Mouse (Mus musculus): Measurements from ENCODE around the gene Vamp5. TPM values are rescaled to one million over a fixed set of nuclear protein-coding genes. Genes with fewer than 3 reads are reported as not detected.

Vamp5 gene
- total RNA-seq, 2 experiments from 2014 or later = 4.2 to 7.1 TPM

DNA sequence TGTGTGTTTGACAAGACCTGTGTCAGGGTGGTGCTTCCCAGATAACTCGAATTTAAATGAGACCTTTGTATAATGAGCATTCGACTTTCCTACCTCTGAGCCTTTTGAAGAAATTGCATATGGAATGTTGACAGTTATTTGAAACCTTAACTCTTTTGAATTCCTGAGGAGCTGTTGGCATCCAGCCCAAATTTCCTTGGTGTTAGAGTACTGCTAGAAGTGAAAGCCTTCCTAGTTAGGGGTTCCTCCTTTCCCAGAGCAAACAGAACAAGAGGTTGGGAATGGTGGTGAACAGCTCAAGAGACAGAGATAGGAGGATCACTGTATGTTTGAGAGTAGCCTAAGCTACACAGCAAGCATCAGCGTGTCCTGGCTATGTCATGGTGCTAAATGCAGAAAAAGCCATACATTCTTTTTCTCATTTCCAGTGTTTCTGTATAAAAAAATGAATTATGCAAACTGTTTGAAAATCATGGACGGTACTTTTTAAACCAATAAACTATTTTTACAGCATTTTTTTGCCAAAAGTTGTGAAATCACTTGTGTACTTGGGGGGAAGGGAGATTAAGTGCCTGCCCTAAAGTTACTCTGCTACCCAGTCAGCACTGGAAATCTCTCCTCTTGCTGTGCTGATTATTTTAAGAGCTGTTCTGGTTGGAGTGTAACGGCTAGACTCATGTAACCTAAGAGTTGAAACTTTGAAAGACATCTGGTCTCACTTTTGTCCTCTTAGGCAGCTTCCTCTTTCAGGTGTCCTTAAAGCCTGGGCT is 27.4 kb downstream of the Vamp5 start:
- intact Hi-C loops (cut with DNase I) = no loop called here
- DNase-seq (ENCODE audit: low spot score in 2 of 2) = no peak

DNA sequence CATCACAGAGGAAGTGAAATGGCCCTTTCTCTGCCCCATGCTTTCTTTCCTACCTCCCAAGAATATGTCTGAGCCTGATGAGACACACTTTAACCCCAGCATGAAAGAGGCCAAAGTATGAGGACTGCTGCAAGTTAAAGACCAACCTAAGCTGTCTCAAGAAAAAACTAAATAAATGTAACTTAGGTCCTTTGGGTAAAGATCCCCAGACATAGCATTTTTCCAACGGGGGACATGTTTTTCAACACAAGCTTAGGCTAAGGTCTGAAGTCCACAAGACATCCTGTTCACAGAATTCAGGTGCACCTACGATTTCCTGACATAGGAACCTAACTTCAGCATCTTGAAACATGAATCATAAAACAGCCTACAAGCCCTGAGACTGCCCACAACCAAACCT is 30.1 kb downstream of the Vamp5 start:
- intact Hi-C loops (cut with DNase I) = no loop called here
- DNase-seq (ENCODE audit: low spot score in 2 of 2) = no peak

DNA sequence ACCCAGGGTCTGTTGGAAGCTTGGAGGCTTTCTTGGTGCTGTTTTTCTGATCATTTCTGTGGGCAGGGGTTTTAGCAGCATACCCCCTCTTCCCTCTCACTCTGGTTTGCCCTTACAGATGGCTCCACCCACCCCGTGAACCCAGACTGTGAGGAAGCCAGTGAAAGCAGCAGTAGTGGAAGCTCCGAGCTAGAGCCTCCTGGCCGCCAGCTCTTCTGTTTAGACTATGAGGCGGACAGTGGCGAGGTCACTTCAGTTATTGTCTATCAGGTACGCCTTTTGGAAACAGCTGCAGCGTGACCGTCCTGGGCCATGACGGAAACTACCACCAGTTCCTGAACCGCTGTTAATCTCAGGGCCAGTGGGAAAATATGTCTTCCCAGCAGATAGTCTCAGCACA is 31.9 kb downstream of the Vamp5 start:
- intact Hi-C loops (cut with DNase I) = loop anchor here (10.0 kb wide), 1 partner anchor 444 kb away; the partner anchor contains the start of genes Polr1a and Ptcd3
- DNase-seq (ENCODE audit: low spot score in 2 of 2) = no peak

DNA sequence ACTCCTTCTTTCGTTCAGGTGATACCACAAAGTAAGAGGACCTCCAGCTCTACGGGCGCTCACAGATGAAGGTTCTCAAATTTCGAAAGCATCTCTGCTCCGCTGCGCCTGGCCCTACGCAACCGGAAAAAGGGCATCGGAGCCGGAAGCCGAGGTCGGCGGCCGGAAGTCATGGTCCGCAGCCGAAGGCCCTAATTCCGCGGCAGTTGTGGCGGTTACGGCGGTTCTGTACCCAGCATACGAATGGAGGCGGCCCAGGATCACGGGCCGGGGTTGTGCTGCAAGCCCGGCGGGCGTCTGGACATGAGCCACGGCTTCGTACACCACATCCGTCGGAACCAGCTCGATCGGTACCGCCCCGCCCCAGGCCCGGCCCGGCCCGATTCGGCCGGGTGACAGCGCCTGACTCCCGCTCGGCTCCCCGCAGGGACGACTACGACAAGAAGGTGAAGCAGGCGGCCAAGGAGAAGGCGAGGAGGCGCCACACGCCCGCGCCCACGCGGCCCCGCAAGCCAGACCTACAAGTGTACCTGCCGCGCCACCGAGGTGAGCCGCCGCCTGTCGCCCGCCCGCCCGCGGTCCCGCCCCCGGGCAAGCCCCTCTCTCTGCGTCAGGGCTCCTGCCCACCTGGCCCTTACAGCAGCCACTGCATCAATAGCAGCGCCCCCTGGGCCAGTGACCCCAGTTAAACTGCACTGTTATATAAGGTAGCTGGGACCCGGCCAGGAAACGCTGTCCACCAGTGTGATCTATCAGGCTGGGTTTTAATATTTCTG is 32.9 kb downstream of the Vamp5 start, which contains the start of gene 0610030E20Rik:
Gene 0610030E20Rik (plus strand): TSS at position 152 of the 776 bp plus-strand sequence.
- DNase-seq (ENCODE audit: low spot score in 2 of 2) = peak in 1 of 2 experiments; percentile 72
- intact Hi-C loops (cut with DNase I) = loop anchor here (10.0 kb wide), 1 partner anchor 443 kb away; the partner anchor contains the start of genes Polr1a and Ptcd3

DNA sequence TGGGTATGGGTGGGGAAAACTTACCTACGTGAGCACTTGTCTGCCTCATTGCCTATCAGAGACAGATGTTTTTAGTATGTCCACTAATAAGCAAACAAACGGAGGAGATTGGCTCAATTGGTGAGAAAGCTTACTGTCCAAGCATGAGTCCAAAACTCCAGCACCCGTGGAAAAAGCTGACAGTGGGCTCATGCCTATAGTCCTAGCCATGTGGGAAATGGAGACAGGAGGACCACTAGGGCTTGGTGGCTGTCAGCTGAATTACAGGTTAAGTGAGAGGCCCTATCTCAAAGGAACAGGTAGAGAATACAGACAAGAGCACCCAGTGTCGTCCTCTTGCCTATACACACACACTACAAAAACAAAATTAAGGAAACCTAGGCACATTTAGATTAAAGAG is 34.0 kb downstream of the Vamp5 start:
- no peak for DNase-seq (ENCODE audit: low spot score in 2 of 2)
- intact Hi-C loops (cut with DNase I) = loop anchor here (10.0 kb wide), 1 partner anchor 441 kb away; the partner anchor contains the start of genes Polr1a and Ptcd3

DNA sequence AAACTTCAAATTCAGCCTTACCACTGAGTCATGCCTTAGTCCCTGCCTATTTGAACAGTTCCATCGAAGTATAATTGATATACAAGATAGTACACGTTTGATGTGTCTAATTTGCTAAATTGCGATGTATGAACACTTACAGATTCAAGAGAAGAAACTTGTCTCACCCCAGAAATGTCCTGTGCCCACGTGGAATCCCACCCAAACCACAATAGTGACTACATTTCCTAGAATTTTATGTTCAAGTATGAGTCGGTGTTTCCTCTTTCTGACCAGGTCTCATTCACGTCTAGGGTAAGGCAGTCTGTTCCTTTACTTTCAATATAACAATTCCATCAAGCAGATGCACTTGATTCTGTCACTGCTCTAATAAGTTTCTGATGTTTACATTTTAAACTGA is 34.6 kb downstream of the Vamp5 start:
- no peak for DNase-seq (ENCODE audit: low spot score in 2 of 2)
- intact Hi-C loops (cut with DNase I) = loop anchor here (10.0 kb wide), 1 partner anchor 441 kb away; the partner anchor contains the start of genes Polr1a and Ptcd3

DNA sequence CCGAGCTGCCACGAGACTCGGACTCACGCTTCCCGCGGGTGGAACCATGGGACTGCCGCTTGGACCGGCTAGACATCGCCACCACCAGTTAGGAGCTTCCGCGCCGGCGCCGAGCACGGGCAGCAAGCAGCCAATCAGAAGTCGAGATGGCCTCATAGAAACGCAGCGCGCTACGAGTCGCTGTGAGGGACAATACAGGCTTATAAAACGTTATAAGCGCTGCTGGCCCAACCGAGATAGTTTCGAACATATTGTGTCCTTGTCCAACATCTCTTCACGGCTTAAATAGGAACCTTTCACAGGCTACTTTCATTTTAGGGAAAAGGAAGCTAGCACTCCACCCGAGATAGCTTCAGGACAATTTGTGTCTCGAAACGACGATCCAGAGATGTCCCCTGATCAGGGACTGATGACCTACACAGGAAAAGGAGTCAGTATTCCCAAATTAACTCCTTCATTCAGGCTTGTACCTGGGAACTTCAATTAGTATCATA is 35.1 kb downstream of the Vamp5 start, which contains the start of gene Usp39:
Gene Usp39 (minus strand): TSS at position 111 of the 494 bp plus-strand sequence.
- peak; percentile 96 to 98 for DNase-seq (ENCODE audit: low spot score in 2 of 2)
- intact Hi-C loops (cut with DNase I) = loop anchor here (10.0 kb wide), 1 partner anchor 440 kb away; the partner anchor contains the start of genes Polr1a and Ptcd3

DNA sequence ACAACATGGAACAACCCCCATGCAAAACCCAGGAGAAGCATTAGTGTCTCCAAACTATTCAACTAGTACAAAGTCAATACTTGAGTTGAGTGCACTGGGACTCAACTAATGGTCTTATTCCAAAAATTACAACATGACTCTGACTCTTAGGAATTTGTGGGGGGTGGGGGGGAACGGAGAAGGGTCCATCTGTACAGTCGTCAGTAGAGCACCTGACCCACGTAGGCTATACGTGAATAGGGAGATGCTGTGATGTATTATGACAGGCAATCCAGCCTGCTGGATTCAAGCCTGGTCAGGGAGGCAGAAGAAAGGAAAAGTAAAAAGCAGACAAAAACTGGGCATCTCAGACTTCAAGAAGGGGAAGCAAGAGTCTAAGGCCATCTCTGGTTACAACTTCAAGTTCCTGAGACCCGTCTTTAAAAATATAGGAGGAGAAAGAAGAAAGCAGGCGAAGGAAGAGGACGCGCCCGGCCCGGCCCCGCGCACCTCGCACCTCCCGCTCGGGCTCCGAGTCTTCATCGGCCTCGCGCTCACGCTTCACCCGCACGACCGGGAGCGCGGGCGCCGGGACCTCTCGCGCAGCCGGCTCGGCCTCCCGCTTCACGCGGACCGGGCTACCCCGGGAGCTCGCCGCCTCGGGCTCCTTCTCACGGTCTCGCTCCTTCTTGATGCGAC is 35.7 kb downstream of the Vamp5 start:
- intact Hi-C loops (cut with DNase I) = loop anchor here (10.0 kb wide), 1 partner anchor 440 kb away; the partner anchor contains the start of genes Polr1a and Ptcd3
- DNase-seq (ENCODE audit: low spot score in 2 of 2) = no peak

DNA sequence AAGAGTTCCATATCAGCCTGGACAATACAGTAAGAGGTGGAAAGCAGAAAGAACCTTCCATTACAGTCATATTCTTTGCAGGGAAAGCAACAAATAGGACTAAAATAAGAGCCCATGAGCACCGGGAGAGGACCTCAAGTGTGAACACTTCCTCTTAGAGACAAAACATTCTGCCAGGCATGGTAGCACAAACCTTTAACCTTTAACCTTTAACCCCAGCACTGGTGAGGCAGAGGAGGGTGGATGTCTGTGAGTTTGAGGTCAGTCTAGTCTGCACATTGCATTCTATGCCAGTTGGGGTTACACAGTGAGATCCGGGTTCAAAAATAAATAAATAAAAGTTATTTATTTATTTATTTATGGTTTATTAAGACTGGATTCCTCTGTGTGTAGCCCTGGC is 39.8 kb downstream of the Vamp5 start:
- intact Hi-C loops (cut with DNase I) = loop anchor here (10.0 kb wide), 1 partner anchor 436 kb away; the partner anchor contains the start of genes Polr1a and Ptcd3
- DNase-seq (ENCODE audit: low spot score in 2 of 2) = no peak

DNA sequence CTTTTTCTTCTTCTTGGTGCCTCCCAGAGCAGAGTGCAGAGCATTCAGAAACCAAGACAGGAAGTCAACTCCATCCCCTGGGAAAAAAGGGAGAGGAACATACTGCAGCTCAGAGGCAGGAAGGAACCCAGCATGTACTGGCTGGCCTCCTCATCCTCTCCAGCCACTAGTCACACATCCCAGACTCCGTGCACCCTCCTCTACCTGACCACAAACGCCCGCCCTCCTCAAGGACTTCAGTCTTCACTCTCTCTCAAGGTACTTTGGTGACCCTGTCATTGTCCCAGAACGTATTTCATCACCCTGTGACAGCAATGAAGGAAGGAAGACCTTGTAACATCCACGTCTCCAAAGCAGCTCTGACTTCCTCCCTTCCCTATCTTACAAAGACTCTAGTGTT is 47.2 kb downstream of the Vamp5 start:
- no peak for DNase-seq (ENCODE audit: low spot score in 2 of 2)
- intact Hi-C loops (cut with DNase I) = no loop called here

DNA sequence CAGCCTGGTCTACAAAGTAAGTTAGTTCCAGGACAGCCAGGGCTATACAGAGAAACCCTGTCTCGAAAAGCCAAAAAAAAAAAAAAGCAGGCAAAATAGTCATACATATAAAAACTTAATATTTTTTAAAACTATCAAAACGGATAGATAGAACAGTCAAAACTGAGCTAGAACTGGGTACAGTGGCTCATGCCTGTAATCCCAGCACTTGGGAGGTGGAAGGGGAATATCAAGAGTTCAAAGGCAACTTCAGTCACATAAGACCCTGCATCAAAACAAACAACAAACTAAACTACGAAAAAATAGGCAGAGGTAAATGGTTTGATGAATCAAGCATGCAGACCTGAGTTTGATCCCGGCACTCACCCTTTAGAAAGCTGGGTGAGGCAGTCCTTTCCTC is 50.1 kb downstream of the Vamp5 start:
- DNase-seq (ENCODE audit: low spot score in 2 of 2) = no peak
- intact Hi-C loops (cut with DNase I) = no loop called here

DNA sequence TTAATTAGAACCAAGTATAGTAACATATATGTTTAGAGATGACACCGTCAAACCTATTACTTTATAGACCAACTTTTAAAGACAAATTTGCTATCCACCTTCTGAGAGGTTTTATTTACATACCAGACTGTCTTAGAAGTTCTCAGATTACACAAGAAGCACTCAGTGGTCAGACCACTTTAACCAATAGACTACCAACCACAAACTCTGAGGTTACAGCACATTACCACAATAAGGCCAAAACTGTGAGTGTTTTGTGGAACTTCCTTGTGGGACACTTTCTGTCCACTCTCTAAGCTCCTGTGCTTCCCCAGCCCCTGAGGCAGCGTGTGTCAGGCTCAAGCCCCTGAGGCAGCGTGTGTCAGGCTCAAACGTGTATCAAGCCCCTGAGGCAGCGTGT is 51.2 kb downstream of the Vamp5 start:
- intact Hi-C loops (cut with DNase I) = loop anchor here (10.0 kb wide), 1 partner anchor 144 kb away; no protein-coding TSS in a partner anchor
- DNase-seq (ENCODE audit: low spot score in 2 of 2) = no peak

DNA sequence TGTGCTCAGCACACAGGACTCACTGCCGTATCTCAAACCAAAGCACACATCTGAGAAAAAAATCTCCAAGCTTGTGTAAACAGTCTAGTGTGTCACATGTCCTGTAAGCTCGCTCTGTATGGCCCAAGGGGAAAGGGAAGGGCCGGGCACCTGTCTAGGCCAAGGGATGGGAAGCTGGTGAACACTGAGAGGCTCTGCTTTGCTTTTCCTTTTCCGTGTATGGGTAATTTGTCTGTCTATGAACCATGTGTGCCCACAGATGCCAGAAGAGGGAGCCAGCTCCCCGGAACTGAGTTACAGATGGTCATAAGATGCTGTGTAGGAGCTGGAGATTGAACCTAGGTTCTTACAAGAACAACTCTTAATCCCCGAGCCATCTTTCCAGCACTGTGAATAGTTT is 54.0 kb downstream of the Vamp5 start:
- intact Hi-C loops (cut with DNase I) = loop anchor here (10.0 kb wide), 1 partner anchor 141 kb away; no protein-coding TSS in a partner anchor
- DNase-seq (ENCODE audit: low spot score in 2 of 2) = peak; percentile 48 to 57

DNA sequence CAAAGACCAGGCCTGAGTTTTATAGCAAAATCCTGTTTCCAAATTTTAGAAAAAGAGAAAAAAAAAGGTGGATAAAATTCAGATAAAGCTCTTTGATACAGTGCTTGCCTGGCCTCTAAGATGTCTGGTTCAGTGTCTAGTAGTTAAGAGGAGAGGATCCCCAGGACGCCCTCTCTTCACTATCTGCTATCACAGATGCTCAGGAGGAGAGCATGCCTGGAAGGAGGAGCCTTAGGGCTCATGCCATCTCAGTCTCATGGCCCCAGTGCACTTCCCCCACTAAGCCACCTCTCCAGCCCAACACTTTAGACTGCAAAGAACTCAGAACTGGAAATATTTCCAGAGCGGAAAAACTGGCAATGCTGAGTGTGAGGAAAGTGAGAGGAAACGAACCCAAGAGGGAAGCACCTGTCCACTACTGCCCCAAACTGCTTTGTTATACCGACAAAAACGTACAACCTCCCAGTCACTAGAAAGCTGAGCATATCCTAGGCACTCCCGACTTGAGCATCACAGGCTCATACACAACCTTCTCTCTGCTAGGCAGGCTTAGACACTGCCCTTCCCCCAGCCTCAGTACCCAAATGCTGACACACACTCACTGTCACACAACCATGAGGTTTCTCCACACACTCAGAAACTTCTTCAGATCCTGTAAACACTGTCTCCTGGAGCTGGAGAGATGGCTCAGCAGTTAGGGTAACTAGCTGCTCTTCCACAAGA is 56.3 kb downstream of the Vamp5 start:
- no peak for DNase-seq (ENCODE audit: low spot score in 2 of 2)
- intact Hi-C loops (cut with DNase I) = loop anchor here (10.0 kb wide), 1 partner anchor 139 kb away; no protein-coding TSS in a partner anchor

DNA sequence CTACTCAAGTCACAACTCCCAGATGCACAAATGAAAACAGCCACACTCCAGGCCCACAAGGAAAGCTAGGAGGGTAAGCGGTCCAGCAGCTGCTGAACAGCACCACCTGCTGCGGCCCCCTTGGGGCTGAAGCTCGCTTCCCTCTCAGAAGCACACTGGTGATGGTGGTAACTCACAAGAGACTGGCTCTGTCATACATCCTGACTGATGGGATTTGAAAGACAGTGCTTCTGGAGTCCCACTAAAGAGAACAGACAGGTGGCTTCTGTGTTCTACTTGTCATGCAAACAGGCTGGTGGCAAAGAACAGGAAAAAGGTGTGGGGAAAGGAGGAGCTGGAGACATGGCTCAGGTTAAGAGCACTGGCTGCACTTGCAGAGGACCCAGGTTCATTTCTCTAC is 57.3 kb downstream of the Vamp5 start:
- DNase-seq (ENCODE audit: low spot score in 2 of 2) = no peak
- intact Hi-C loops (cut with DNase I) = loop anchor here (10.0 kb wide), 1 partner anchor 138 kb away; no protein-coding TSS in a partner anchor

DNA sequence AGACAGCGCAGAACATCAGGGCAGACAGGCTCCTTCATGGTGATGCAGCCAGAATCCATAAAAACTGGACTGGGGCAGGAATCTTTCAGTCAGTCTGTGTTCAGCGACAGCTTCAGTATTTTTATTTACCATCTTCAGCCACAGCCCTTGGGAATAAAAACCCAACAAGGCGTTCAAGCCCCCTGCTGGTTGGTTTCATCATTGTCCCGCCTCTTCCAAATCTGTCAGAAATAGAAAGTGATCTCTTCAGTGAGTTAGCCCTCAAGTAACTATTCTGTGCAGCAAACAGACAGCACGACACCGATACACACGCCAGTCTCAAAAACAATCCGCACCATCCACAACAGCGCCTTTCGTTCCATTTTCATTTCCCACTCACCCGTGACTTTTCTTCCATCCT is 61.2 kb downstream of the Vamp5 start:
- intact Hi-C loops (cut with DNase I) = loop anchor here (5.0 kb wide), 1 partner anchor 37 kb away; no protein-coding TSS in a partner anchor
- peak; percentile 75 to 78 for DNase-seq (ENCODE audit: low spot score in 2 of 2)
